Mouse (Mus musculus) embryonic facial prominence, embryonic 13.5 days (tissue): ENCODE results near the gene Tdg. TPM values are rescaled to one million over a fixed set of nuclear protein-coding genes. Genes with fewer than 3 reads are reported as not detected.

ENCODE experiments used
- ATAC-seq: fragments of 200-750 bp; cut with Nextera tagmentation; 2 replicates; pipeline ENCODE4 v1.8.0; 2017; ENCODE audit warnings: low read depth; ENCODE audit not compliant: insufficient number of reproducible peaks, insufficient read depth, low FRiP score, low TSS enrichment
- H3K27ac ChIP-seq: fragments of 300-500 bp; sonication (generic); 2 replicates; pipeline ENCODE4 v1.5.1; 2015; ENCODE audit warnings: moderate library complexity, mild to moderate bottlenecking, inconsistent platforms
- H3K27me3 ChIP-seq: fragments of 300-500 bp; sonication (generic); 2 replicates; pipeline ENCODE4 v1.6.1; 2015; ENCODE audit warnings: mild to moderate bottlenecking, inconsistent platforms
- H3K36me3 ChIP-seq: fragments of 300-500 bp; sonication (generic); 2 replicates; pipeline ENCODE4 v1.6.1; 2015; ENCODE audit warnings: mild to moderate bottlenecking, inconsistent platforms
- H3K4me1 ChIP-seq: fragments of 300-500 bp; sonication (generic); 2 replicates; pipeline ENCODE4 v1.6.1; 2015; ENCODE audit warnings: inconsistent platforms
- H3K4me2 ChIP-seq: fragments of 300-500 bp; sonication (generic); 2 replicates; pipeline ENCODE4 v1.6.1; 2015; ENCODE audit warnings: moderate library complexity, mild to moderate bottlenecking, inconsistent platforms
- H3K4me3 ChIP-seq: fragments of 300-500 bp; sonication (generic); 2 replicates; pipeline ENCODE4 v1.5.1; 2015; ENCODE audit warnings: mild to moderate bottlenecking, inconsistent platforms
- H3K9ac ChIP-seq: fragments of 300-500 bp; sonication (generic); 2 replicates; pipeline ENCODE4 v1.6.1; 2015; ENCODE audit warnings: mild to moderate bottlenecking, inconsistent platforms
- H3K9me3 ChIP-seq: fragments of 300-500 bp; sonication (generic); 2 replicates; pipeline ENCODE4 v1.6.1; 2016; ENCODE audit warnings: inconsistent platforms
- WGBS: fragments of 180-500 bp; shearing (Covaris S2); methylation state at CpG from one replicate; pipeline ENCODE4 v1.1.7; 2015; ENCODE audit warnings: mixed read lengths; 5-methylcytosine and 5-hydroxymethylcytosine counted together
- polyA plus RNA-seq: library from polyadenylated mRNA; unstranded; fragments of >200 nt; fragmentation: Nextera tagmentation; extraction: Ambion mirVana; gene quantifications from 2 replicates; pipeline ENCODE4 v1.2.1, GENCODE M21; 2015

The Tdg gene
- polyA plus RNA-seq, 1 experiment from 2014 or later, result 156 TPM

- peak overlapping the region; percentile 23 for H3K4me3 ChIP-seq
- 0 out of 2 replicates have a peak overlapping the region, but pooled peaks have one; percentile 54 for H3K9ac ChIP-seq
- ATAC-seq, result peak; percentile 78
Measured at GRCm38 (mm10) chr10:82666436-82667234, 37.0 kb downstream of the Tdg start.

GRCm38 (mm10) chr10:82670205-82670604, 40.6 kb downstream of the Tdg start:
- ATAC-seq, result no peak

More at GRCm38 (mm10) chr10:82666436-82667234, 37.0 kb downstream of the Tdg start:
- H3K4me2 ChIP-seq, result peak overlapping the region; percentile 53
- peaks cover 8% of the 10 kb centered on the region; the same call in 1 of the 2 replicates for H3K4me1 ChIP-seq
- H3K9me3 ChIP-seq, result no peaks in the 10 kb centered on the region
- H3K36me3 ChIP-seq, result no peaks in the 10 kb centered on the region; the same call in 1 of the 2 replicates
- H3K27me3 ChIP-seq, result no peaks in the 10 kb centered on the region
- 20% methylated on average over 22 of the region's 22 CpGs for WGBS
- no peak overlapping the region for H3K27ac ChIP-seq

GRCm38 (mm10) chr10:82676949-82677348, 47.3 kb downstream of the Tdg start:
- Histone ChIP-seq H3K9me3 (no peaks in the 10 kb centered on the region), H3K4me2 (no peak overlapping the region), H3K4me1 (no peaks in the 10 kb centered on the region), H3K27me3 (no peaks in the 10 kb centered on the region), H3K9ac (no peak overlapping the region), H3K27ac (no peak overlapping the region), H3K36me3 (no peaks in the 10 kb centered on the region), H3K4me3 (no peak overlapping the region)
- WGBS, result 80% methylated on average over 6 of the region's 6 CpGs
- ATAC-seq, result no peak

More at GRCm38 (mm10) chr10:82670205-82670604, 40.6 kb downstream of the Tdg start:
- Histone ChIP-seq H3K27me3 (no peaks in the 10 kb centered on the region), H3K4me2 (no peak overlapping the region), H3K4me1 (peaks cover 8% of the 10 kb centered on the region; the same call in 1 of the 2 replicates), H3K9me3 (no peaks in the 10 kb centered on the region), H3K9ac (no peak overlapping the region), H3K36me3 (no peaks in the 10 kb centered on the region), H3K27ac (no peak overlapping the region), H3K4me3 (no peak overlapping the region)
- WGBS, result 77% methylated on average over 6 of the region's 6 CpGs

GRCm38 (mm10) chr10:82680769-82681168, 51.1 kb downstream of the Tdg start:
- H3K27ac ChIP-seq, result no peak overlapping the region
- H3K4me3 ChIP-seq, result no peak overlapping the region
- no peaks in the 10 kb centered on the region for H3K27me3 ChIP-seq
- H3K4me2 ChIP-seq, result no peak overlapping the region
- peaks cover 4% of the 10 kb centered on the region; the same call in 1 of the 2 replicates for H3K4me1 ChIP-seq
- H3K9me3 ChIP-seq, result no peaks in the 10 kb centered on the region
- no peak for ATAC-seq
- 73% methylated on average over 5 of the region's 5 CpGs for WGBS
- no peak overlapping the region for H3K9ac ChIP-seq
- H3K36me3 ChIP-seq, result no peaks in the 10 kb centered on the region

- no peak overlapping the region for H3K4me2 ChIP-seq
- ATAC-seq, result no peak
- no peak overlapping the region for H3K4me3 ChIP-seq
- no peak overlapping the region for H3K27ac ChIP-seq
- H3K36me3 ChIP-seq, result no peaks in the 10 kb centered on the region
- WGBS, result 85% methylated on average over 7 of the region's 7 CpGs
- H3K9me3 ChIP-seq, result no peaks in the 10 kb centered on the region
- H3K27me3 ChIP-seq, result no peaks in the 10 kb centered on the region
- peaks cover 4% of the 10 kb centered on the region; the same call in 1 of the 2 replicates for H3K4me1 ChIP-seq
- no peak overlapping the region for H3K9ac ChIP-seq
Measured at GRCm38 (mm10) chr10:82681639-82682038, 52.0 kb downstream of the Tdg start.

GRCm38 (mm10) chr10:82685440-82685839, 55.8 kb downstream of the Tdg start:
- Histone ChIP-seq H3K4me3 (no peak overlapping the region), H3K27me3 (no peaks in the 10 kb centered on the region), H3K27ac (no peak overlapping the region), H3K36me3 (no peaks in the 10 kb centered on the region), H3K4me2 (no peak overlapping the region), H3K9me3 (no peaks in the 10 kb centered on the region), H3K9ac (no peak overlapping the region), H3K4me1 (peaks cover 11% of the 10 kb centered on the region)
- 65% methylated on average over 2 of the region's 2 CpGs for WGBS
- ATAC-seq, result no peak

GRCm38 (mm10) chr10:82689681-82690211, 60.1 kb downstream of the Tdg start:
- Histone ChIP-seq H3K4me3 (peak overlapping the region; percentile 37), H3K9ac (peak overlapping the region; percentile 60), H3K9me3 (no peaks in the 10 kb centered on the region), H3K4me2 (peak overlapping the region; percentile 62), H3K36me3 (no peaks in the 10 kb centered on the region), H3K27ac (peak overlapping the region; percentile 94), H3K4me1 (peaks cover 24% of the 10 kb centered on the region), H3K27me3 (no peaks in the 10 kb centered on the region)
- WGBS, result 25% methylated on average over 7 of the region's 7 CpGs
- ATAC-seq, result no peak

- Histone ChIP-seq H3K27me3 (no peaks in the 10 kb centered on the region), H3K36me3 (no peaks in the 10 kb centered on the region), H3K9me3 (no peaks in the 10 kb centered on the region), H3K4me2 (peak within 1 kb of the TSS; percentile 62), H3K4me3 (peak within 1 kb of the TSS; percentile 37), H3K4me1 (peaks cover 23% of the 10 kb centered on the region), H3K9ac (peak within 1 kb of the TSS; percentile 60), H3K27ac (peak within 1 kb of the TSS; percentile 94)
- under 1% methylated on average over 14 of the region's 14 CpGs for WGBS
- peak; percentile 94 for ATAC-seq
Measured at GRCm38 (mm10) chr10:82690494-82690893, 60.9 kb downstream of the Tdg start, which contains the start of gene Glt8d2. Glt8d2 (minus strand) TSS chr10:82690650.

- H3K4me3 ChIP-seq, result no peak within 1 kb of the TSS
- ATAC-seq, result no peak
- H3K9me3 ChIP-seq, result no peaks in the 10 kb centered on the region
- no peak within 1 kb of the TSS for H3K9ac ChIP-seq
- H3K27ac ChIP-seq, result no peak within 1 kb of the TSS
- WGBS, result 78% methylated on average over 5 of the region's 5 CpGs
- no peaks in the 10 kb centered on the region for H3K36me3 ChIP-seq
- no peak within 1 kb of the TSS for H3K4me2 ChIP-seq
- H3K27me3 ChIP-seq, result no peaks in the 10 kb centered on the region
- peaks cover 22% of the 10 kb centered on the region for H3K4me1 ChIP-seq
Measured at GRCm38 (mm10) chr10:82695956-82696355, 66.3 kb downstream of the Tdg start, which contains the start of gene Hcfc2. Hcfc2 (plus strand) TSS chr10:82696160.

GRCm38 (mm10) chr10:82696453-82697079, 66.9 kb downstream of the Tdg start:
- Histone ChIP-seq H3K4me1 (peaks cover 16% of the 10 kb centered on the region), H3K4me3 (no peak overlapping the region), H3K9ac (no peak overlapping the region), H3K9me3 (no peaks in the 10 kb centered on the region), H3K4me2 (no peak overlapping the region), H3K36me3 (peaks cover 4% of the 10 kb centered on the region; the same call in 1 of the 2 replicates), H3K27me3 (no peaks in the 10 kb centered on the region), H3K27ac (no peak overlapping the region)
- ATAC-seq, result no peak
- 73% methylated on average over 4 of the region's 4 CpGs for WGBS

- H3K9ac ChIP-seq, result no peak overlapping the region
- no peaks in the 10 kb centered on the region for H3K27me3 ChIP-seq
- H3K36me3 ChIP-seq, result peaks cover 8% of the 10 kb centered on the region; the same call in 1 of the 2 replicates
- 79% methylated on average over 3 of the region's 3 CpGs for WGBS
- no peaks in the 10 kb centered on the region for H3K9me3 ChIP-seq
- ATAC-seq, result no peak
- H3K27ac ChIP-seq, result no peak overlapping the region
- no peak overlapping the region for H3K4me3 ChIP-seq
- no peak overlapping the region for H3K4me2 ChIP-seq
- peaks cover 13% of the 10 kb centered on the region for H3K4me1 ChIP-seq
Measured at GRCm38 (mm10) chr10:82697305-82697898, 67.8 kb downstream of the Tdg start.
